Mouse (Mus musculus) CD4-positive helper T cell, adult 2 months (primary cell): Measurements from ENCODE around the gene Jazf1.

ENCODE experiments used
- DNase-seq: peaks from one replicate; pipeline ENCODE4 v3.0.0-alpha.2; 2012; ENCODE audit warnings: low read depth, missing footprints, low spot score

Jazf1 gene

DNA sequence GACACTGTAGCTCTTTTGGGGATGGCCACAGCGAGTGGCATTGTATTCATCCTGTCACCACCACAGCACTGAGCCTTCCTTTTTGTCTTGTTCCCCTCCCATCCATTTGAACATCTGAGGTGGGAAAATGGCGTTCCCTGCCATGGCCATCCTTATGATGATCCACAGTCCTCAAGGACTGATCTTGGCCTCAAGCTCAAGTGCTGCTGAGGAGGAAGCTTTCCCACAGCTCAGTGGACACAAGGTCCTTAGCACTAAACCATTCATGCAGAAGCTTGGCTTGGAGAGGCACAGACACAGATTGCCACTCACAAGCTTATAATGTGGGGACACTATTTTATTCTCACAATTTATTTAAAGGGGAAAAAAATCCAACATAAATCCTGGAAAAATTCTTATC lies 58.1 kb downstream of the Jazf1 start:
- no peak for DNase-seq

DNA sequence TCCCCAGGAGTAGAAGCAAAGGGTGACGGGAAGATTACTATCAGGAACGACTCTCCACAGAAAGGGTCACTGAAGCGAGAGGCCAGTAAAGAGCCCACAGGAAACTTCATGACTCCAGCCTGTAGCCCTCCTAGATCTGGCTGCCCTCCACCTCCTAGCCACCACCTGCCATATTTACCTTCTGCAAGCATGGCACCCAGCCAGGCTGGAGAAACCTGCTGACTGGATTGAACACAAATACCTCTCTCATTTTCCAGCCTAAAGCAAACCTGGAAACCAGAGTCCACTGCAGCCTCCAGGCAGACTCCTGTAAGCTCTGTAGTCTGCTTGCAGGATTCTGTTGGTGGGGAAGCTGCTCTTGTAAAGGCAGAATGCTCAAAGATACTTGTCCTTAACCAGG lies 62.4 kb downstream of the Jazf1 start:
- no peak for DNase-seq

DNA sequence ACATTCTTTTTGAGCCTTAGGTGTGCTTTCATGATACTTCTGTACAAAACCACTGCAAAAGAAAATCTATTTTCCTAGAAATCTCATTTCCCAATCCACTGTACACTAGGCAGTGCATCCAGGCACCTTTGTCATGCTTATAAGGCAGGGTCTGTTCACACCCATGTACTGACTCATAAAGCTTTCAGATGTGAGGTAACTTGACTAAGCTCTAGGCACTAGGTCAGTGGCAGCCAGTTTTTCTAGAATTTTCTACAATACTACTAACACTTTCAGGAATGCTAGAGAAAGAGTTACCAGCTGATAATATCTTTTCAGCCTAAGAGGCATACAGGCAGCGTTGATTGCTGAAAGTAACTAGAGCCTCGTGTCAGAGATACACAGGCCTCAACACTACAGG lies 62.9 kb downstream of the Jazf1 start:
- no peak for DNase-seq

DNA sequence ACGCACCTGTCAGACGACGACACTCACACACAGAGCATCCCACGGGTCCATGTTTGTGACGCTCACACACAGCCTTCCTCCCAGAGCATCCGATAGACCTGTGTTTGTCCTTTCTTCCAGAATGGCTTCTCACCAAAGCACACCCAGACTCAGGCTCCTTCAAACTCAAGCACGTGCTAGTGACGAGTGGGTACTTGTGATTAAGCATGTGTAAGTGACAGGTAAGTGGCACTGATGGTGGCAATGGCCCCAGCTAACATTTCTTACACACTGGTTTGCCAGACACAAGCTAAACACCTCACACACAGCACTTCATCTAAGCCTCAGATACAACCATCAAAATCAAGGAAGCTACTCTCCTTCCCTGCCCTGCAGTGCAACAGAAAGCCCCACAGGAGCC lies 77.6 kb downstream of the Jazf1 start:
- DNase-seq = no peak

DNA sequence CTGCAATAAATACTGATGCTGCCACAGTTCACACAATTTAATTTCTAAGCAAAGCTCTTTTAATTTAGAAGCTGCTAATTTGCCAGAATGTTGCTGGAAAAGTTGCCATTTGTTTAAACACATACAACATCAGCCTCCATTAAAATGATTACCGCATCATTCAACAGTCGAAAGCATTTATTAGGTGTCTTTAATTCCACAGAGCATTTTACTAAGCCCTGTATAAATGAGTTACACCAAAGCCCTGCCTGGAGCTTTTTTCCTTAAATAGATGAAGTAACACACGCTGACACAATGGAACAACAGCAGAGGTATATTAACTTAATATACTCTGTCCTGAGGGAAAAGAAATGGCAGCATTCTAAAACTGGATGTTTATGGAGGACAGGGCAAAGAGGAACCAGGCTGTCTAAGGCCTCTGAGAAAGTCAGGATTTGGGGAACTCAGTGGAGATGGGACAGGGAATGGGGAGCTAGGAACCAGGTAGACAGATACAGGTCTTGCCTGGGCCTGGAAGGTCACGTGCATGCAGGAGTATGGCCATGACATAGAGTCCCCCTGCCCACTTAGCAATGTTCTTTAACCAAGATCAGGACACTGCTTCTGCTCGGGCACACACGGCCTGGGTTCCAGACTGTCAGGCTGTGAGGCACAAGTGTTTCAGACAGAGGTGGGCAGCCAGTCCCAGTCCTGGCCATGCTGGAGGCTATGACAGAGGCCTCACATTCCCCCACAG lies 80.4 kb downstream of the Jazf1 start:
- no peak for DNase-seq

DNA sequence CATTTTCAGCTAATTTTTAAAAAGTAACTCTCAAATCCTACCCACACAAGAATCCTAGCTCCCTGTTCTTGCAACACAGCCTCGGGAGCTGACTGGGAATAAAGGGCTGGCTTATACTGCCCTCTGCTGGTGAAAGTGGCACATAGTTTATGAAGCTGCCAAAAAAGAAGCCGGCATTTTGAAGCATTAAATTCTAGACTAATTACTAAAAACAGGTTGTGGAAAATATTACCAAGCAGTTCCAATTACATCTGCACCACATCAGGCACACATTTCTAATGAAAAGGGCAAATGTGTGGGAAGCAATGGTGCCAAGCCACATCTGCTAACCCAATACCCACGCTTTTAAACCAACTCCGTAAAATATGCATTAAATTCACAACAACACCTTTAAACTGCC lies 81.0 kb downstream of the Jazf1 start:
- DNase-seq = peak; percentile 53

DNA sequence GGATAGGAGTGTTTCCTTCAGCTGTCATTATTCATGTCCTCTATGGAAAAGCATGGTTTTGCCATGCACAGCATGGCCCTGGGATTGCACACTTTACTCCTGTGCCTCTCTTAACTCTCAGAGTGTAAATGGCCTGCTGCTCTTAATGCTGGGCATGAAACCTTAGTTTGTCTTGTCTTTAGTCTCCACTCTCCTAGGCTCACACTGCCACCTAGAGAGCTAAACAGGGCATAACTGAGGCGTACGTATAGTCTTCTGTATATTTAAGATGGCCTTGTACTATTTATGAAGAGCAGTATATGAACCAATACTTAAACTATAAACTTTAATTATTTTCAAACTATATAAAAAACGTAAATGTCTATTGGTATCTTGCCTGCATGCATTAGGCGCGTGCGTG lies 86.3 kb downstream of the Jazf1 start:
- no peak for DNase-seq

DNA sequence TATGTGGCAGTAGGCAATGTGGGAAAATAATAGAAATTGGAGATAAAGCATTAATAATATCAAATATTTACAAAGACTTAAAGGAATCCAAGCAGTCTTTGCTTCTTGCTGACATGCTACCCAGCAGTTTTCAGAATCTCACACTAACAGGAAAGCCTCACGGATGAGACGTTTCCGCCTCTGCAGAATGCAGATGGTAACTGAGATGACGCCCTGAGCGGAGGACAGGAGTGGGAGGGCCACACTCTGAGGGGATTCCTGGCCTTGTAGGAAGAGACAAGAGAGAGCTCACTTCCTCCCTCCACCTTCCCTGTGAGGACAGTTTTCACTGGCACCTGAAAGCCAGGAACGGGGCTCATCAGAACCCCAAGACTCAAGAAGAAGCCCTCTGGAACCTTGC lies 88.9 kb downstream of the Jazf1 start:
- no peak for DNase-seq

DNA sequence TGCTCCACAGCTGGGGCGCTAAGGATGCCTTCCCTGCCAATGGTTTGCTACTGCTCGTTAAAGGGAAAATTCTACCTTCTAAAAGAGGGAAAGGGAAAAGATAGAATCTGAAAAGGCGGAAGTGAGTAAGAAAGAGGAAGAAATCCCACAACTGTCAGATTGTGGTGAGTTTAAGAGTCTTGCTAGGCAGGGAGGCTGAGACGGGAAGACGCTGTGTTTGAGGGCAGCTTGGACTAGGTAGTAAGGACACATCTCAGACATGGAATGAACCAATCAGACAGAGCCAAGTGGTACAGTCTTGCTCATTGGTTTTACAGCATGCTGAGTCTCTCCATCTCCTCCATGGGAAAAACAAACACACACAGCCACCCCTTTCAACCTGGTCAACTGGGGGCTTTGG lies 95.1 kb downstream of the Jazf1 start:
- no peak for DNase-seq

DNA sequence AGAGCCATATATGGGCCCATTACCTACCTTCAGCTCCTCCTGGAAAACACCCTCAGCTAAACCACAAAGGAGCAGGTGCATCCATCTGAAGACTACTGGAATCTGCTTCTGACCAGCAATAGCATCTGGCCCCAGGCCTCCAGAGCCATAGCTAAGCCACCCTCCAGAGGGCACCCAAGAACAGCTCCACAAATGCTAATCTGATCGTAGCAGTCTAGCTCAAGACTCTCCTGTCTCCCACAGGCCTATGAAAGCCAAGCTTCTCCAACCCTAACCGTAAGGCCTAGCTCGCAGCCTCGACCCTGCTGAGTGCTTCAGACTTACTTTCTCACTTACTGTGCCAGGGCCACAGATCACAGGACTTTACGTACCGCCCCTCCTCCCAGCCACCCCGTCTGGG lies 96.3 kb downstream of the Jazf1 start:
- DNase-seq = no peak

DNA sequence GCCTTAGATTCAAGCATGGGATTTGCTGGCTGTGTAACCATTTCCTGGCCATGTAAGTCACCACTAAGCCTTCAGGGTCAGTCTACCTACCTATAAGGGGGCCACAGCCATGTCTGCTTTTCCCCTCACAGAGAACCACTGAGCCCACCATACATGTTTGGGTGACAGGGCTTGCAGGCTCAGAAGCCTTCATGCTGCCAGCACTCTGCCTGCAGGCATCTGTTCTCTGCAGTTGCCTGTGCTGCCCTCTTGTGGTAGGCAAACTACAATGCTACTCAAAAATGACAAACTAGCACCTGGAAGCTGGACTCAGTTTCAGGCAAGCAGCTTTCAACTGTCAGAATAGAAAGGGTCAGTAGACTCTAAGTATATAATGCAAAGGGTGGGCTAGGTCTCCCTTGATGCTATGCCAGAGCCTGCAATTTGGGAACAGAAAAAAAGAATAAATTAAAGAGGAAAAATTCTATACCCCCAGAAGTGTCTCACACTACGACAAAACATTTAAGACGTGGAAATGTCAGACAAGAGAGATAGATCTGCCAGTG lies 98.6 kb downstream of the Jazf1 start:
- peak; percentile 58 for DNase-seq

DNA sequence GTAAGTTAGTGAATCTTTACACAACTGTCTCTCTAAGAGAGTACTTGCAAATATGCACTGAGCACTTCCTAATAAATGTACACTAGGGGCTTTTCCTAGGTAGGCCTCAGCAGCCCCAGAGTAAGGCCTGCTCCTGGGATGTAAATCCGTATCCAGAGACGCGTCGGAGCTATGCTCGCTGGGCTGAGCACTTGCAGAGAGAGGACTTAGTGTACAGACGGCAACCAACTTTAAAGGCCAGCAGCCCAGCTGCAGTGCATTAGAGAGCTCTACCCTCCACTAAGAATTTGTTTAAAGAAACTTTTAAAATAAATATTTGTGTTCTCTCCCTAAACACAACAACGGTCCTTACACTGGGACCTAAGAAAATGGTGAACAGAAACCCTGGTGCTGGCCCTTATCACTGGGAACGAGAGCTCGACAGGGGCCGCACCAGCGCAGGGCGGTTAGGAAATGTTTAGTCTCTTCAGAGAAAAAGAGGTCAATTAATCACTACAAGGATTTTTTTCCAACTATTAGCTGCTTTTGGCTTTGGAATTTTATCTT lies 100.0 kb downstream of the Jazf1 start:
- DNase-seq = no peak

DNA sequence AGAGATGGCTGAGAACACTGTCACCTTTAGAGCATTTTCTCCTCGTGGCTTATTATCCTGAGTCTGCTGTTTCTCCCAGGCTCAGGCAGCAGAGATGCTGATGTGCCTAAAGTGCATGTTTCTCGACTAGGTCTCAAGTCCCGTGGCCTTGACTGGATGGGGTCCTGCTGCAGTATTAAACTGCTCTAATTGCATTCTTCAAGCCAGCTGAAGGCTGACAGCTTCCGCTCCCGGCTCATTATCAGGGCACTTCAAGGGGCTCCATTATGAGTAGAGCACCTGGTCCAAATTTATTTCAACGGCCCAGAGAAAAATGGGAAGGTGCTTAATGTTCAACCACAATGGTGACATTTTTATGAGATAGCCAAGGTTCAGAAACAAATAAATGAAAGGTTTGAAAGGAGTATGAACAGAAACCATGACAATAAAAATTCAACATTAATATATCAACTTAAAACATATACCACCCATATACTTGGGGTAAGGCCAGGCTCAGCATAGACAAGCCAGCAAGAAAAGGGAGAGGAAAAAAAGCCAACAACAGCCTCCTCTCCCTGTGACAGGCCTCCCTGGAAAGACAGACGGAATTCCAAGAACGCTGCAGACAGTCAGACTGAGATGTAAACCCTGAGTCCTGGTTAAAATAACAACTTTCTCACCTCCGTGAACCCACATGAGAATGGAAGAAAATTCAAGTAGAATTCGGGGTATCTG lies 100.7 kb downstream of the Jazf1 start:
- no peak for DNase-seq

DNA sequence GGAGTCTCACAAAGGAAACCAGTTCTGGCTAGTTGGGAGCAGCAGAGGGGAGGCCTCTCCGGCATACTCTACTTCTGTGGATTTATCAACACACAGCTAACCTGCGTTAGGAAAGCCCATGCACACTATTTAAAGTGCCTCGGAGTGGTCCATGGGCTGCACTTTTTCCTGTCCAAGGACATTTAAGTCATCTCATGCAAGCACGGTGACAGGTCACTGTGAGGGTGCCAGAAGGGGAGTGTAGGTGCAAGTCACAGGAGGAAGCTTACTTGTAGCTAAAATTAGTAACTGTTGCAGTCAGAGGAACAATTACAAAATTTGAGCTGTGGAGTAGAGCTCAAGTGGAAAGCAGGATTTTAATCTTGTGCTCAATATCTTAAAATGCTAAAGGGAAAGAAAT lies 102.4 kb downstream of the Jazf1 start:
- no peak for DNase-seq

DNA sequence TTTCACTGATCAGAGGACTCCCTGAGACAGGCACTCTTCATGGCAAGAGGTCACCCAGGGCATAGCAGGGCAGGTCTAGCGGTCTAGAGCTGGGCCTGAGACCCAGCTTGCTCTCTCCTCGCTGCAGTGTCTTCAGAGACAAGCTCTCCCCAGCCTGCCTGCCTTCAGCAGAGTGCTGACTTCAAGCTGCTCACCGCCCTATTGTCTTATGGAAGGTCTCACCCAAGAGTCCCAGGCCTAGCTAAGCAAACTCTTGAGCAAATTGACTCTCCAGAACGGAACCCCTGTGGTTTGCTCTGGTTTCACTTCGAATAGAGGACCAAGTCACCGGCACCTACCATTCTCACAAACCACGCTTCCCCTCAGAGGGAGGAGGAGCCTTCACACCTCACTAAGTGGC lies 103.1 kb downstream of the Jazf1 start:
- peak; percentile 52 for DNase-seq

DNA sequence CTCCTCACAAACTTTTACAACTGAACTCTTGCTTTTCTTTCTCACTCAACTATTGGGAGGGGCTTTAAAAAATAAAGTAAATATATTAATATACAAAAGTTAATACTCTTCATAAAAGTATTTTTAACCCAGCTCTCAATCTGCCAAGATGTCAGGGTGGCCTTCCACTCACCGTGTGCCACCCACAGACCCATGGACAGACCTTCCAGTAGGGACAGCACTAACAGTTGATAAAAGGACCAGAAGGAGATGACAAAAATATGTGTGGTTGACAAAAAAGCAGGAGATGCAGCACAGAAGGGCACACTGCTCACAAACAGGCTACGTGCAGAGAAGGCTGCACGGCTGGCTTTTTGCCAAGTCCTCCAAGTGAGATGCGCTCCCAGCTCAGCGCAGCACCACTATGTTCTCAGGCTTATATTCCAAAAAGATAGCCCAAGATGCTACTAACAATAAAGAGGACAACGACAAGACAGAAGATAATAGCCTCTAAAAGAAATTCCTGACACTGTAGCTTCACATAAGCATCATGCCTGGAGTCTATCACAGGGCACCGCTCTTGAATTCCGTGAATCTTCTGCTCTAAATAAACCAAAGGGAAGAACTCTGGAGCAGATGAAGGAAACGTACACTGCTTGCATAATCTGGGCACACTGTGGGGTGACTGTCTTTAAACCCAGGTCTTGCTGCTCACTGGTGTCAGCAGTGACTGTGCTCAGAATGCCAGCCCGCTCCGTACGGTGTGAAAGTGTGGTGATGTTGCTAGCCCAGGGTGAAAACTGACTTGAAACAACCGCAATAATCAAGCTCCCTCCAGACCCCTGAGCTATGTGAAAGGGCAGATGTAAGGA lies 104.4 kb downstream of the Jazf1 start:
- no peak for DNase-seq

DNA sequence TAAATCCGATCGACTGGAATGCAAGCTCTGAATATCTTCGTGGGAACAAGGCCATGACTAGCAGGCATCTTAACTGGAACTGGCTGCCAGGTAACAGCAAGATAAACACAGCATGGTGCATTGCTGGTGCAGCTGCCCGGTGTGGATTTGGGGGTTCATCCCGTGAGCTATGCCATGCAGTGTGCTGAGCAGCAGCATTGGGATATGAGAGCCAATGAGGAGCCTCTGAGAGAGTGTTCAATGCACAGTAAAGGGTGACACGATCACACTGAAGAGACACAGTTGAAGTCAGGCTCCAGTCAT lies 105.0 kb downstream of the Jazf1 start:
- no peak for DNase-seq

DNA sequence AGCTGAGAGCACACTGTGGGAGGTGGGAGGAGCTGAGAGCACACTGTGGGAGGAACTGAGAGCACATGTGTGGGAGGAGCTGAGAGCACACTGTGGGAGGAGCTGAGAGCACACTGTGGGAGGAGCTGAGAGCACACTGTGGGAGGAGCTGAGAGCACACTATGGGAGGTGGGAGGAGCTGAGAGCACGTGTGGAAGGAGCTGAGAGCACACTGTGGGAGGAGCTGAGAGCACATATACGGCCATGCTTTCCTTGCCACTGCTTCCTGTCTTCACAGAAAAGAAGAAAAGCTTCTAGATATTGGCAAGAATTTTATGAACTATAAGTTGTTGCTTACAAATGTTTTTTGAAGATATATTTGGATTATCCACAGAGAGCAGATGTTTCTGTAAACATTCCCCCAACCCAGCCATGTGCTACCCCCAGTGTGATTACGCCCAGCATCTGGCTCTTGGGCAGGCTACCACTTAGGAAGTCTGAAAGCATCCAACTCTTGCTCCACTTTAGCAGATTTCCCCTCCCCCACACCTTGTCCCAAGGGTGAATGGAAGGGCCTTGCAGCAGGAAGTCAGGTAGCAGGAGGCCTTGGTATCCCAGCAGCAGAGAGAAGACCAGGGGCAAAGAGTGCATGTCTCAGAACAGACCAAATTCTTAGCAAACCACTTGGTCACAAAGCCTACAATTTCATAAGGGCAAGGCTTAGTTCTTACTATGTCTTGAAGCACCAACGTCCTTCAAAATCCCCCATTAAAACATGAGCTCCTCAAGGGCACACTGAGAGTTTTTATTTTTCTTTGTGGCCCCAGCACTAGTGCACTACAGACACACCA lies 105.6 kb downstream of the Jazf1 start:
- peak; percentile 24 for DNase-seq

DNA sequence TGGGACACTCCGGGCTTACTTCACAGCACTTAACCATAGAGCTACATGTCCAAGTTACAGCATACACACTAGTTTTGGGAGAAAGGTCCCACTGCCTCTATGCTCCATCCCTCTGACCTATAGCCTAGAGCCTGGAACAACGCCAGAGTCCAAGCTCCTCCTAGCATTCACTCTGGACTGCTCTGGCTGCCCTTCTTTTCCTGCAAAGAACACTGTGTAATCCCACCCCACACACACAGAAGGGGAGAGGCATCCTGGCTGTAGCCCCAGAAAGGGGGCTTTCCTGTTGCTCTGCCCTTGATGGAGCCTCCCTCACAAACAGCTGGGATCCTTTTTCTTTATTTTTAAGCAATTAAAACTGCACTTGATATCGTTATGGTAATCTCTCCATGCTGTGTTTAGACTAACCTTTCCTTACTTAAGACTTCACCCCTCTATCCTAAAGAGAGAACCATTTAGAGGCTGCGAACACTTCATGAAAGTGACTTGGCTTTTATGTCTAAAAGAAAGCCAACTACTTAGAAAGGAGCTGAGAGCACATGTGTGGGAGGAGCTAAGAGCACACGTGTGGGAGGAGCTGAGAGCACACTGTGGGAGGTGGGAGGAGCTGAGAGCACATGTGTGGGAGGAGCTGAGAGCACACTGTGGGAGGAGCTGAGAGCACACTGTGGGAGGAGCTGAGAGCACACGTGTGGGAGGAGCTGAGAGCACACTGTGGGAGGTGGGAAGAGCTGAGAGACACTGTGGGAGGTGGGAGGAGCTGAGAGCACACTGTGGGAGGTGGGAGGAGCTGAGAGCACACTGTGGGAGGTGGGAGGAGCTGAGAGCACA lies 106.6 kb downstream of the Jazf1 start:
- peak; percentile 26 for DNase-seq

DNA sequence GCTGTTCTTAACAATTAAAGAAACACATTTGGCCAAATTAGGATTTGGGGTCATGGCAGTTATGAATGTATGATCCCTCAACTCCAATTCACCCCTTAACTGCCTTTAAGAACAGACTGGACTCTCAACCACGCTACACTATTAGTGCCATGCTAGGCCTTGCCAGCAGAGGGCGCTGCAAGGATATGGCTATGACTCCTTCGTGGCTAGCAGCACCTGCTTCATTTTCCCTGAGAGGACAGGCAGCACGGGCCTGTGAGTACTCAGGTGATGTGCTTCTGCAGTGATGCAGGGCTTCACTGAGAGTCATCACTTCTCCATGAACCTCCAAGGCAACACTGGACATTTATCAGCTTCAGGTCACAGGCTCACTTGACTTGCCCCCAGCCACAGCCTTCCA lies 110.7 kb downstream of the Jazf1 start:
- peak; percentile 63 for DNase-seq
